Mouse (Mus musculus): ENCODE results near the gene Slc25a25. TPM values are rescaled to one million over a fixed set of nuclear protein-coding genes. Genes with fewer than 3 reads are reported as not detected.

The Slc25a25 gene
- polyA plus RNA-seq, 1 experiment from 2014 or later, result 21.9 TPM

GRCm38 (mm10) chr2:32464212-32464891, 13.1 kb upstream of the Slc25a25 start:
- WGBS, result 49% methylated on average over 6 of the region's 6 CpGs
- Histone ChIP-seq H3K36me3 (ENCODE audit: insufficient read depth, low read length) (no peaks in the 10 kb centered on the region), H3K4me3 (ENCODE audit: low read length) (no peak overlapping the region), H3K4me1 (ENCODE audit: insufficient read depth, low read length) (peaks cover 7% of the 10 kb centered on the region; the same call in 1 of the 2 replicates), H3K9me3 (ENCODE audit: low read length) (no peaks in the 10 kb centered on the region), H3K9ac (replicated peaks; ENCODE audit: low read length) (no peak overlapping the region), H3K27me3 (ENCODE audit: insufficient read depth, low read length) (no peaks in the 10 kb centered on the region), H3K4me2 (replicated peaks; ENCODE audit: low read depth, low read length) (no peak overlapping the region), H3K27ac (ENCODE audit: low read length) (peak overlapping the region; percentile 31; the same call in 1 of the 2 replicates)
- ATAC-seq (ENCODE audit: low FRiP score, low TSS enrichment), result no peak; the same call in 1 of the 2 replicates

GRCm38 (mm10) chr2:32463773-32464172, 12.5 kb upstream of the Slc25a25 start:
- Histone ChIP-seq H3K36me3 (ENCODE audit: insufficient read depth, low read length) (no peaks in the 10 kb centered on the region), H3K27ac (ENCODE audit: low read length) (no peak overlapping the region), H3K9me3 (ENCODE audit: low read length) (no peaks in the 10 kb centered on the region), H3K4me2 (replicated peaks; ENCODE audit: low read depth, low read length) (no peak overlapping the region), H3K27me3 (ENCODE audit: insufficient read depth, low read length) (no peaks in the 10 kb centered on the region), H3K4me3 (ENCODE audit: low read length) (no peak overlapping the region), H3K4me1 (ENCODE audit: insufficient read depth, low read length) (peaks cover 7% of the 10 kb centered on the region; the same call in 1 of the 2 replicates), H3K9ac (replicated peaks; ENCODE audit: low read length) (no peak overlapping the region)
- WGBS, result 85% methylated on average over 2 of the region's 2 CpGs
- no peak for ATAC-seq (ENCODE audit: low FRiP score, low TSS enrichment)

GRCm38 (mm10) chr2:32459657-32460056, 8.4 kb upstream of the Slc25a25 start:
- Histone ChIP-seq H3K4me3 (ENCODE audit: low read length) (no peak overlapping the region), H3K9ac (replicated peaks; ENCODE audit: low read length) (no peak overlapping the region), H3K9me3 (ENCODE audit: low read length) (no peaks in the 10 kb centered on the region), H3K36me3 (ENCODE audit: insufficient read depth, low read length) (peaks cover 18% of the 10 kb centered on the region; the same call in 1 of the 2 replicates), H3K4me2 (replicated peaks; ENCODE audit: low read depth, low read length) (no peak overlapping the region), H3K27me3 (ENCODE audit: insufficient read depth, low read length) (no peaks in the 10 kb centered on the region), H3K4me1 (ENCODE audit: insufficient read depth, low read length) (peaks cover 5% of the 10 kb centered on the region; the same call in 1 of the 2 replicates), H3K27ac (ENCODE audit: low read length) (no peak overlapping the region)
- no peak for ATAC-seq (ENCODE audit: low FRiP score, low TSS enrichment)
- WGBS, result 85% methylated on average over 2 of the region's 2 CpGs

- H3K27me3 ChIP-seq (ENCODE audit: insufficient read depth, low read length), result no peaks in the 10 kb centered on the region
- H3K36me3 ChIP-seq (ENCODE audit: insufficient read depth, low read length), result peaks cover 18% of the 10 kb centered on the region; the same call in 1 of the 2 replicates
- WGBS, result 73% methylated on average over 2 of the region's 2 CpGs
- H3K4me2 ChIP-seq (replicated peaks; ENCODE audit: low read depth, low read length), result no peak overlapping the region
- no peak overlapping the region for H3K9ac ChIP-seq (replicated peaks; ENCODE audit: low read length)
- H3K9me3 ChIP-seq (ENCODE audit: low read length), result no peaks in the 10 kb centered on the region
- ATAC-seq (ENCODE audit: low FRiP score, low TSS enrichment), result no peak
- peaks cover 4% of the 10 kb centered on the region; the same call in 1 of the 2 replicates for H3K4me1 ChIP-seq (ENCODE audit: insufficient read depth, low read length)
- H3K27ac ChIP-seq (ENCODE audit: low read length), result no peak overlapping the region
- H3K4me3 ChIP-seq (ENCODE audit: low read length), result no peak overlapping the region
These were observed 7.1 kb upstream of the Slc25a25 start for GRCm38 (mm10) chr2:32458300-32458699.

GRCm38 (mm10) chr2:32455101-32455500, 3.9 kb upstream of the Slc25a25 start:
- Histone ChIP-seq H3K4me2 (replicated peaks; ENCODE audit: low read depth, low read length) (no peak overlapping the region), H3K27me3 (ENCODE audit: insufficient read depth, low read length) (no peaks in the 10 kb centered on the region), H3K9ac (replicated peaks; ENCODE audit: low read length) (no peak overlapping the region), H3K36me3 (ENCODE audit: insufficient read depth, low read length) (peaks cover 18% of the 10 kb centered on the region; the same call in 1 of the 2 replicates), H3K9me3 (ENCODE audit: low read length) (no peaks in the 10 kb centered on the region), H3K27ac (ENCODE audit: low read length) (no peak overlapping the region), H3K4me1 (ENCODE audit: insufficient read depth, low read length) (peaks cover 23% of the 10 kb centered on the region), H3K4me3 (ENCODE audit: low read length) (no peak overlapping the region)
- ATAC-seq (ENCODE audit: low FRiP score, low TSS enrichment), result no peak
- WGBS, result 93% methylated on average over 8 of the region's 8 CpGs

GRCm38 (mm10) chr2:32454633-32455032, 3.4 kb upstream of the Slc25a25 start:
- no peak overlapping the region for H3K4me3 ChIP-seq (ENCODE audit: low read length)
- H3K9ac ChIP-seq (replicated peaks; ENCODE audit: low read length), result no peak overlapping the region
- no peak for ATAC-seq (ENCODE audit: low FRiP score, low TSS enrichment)
- H3K27ac ChIP-seq (ENCODE audit: low read length), result no peak overlapping the region
- no peak overlapping the region for H3K4me2 ChIP-seq (replicated peaks; ENCODE audit: low read depth, low read length)
- H3K4me1 ChIP-seq (ENCODE audit: insufficient read depth, low read length), result peaks cover 28% of the 10 kb centered on the region
- no peaks in the 10 kb centered on the region for H3K9me3 ChIP-seq (ENCODE audit: low read length)
- H3K27me3 ChIP-seq (ENCODE audit: insufficient read depth, low read length), result no peaks in the 10 kb centered on the region
- H3K36me3 ChIP-seq (ENCODE audit: insufficient read depth, low read length), result peaks cover 18% of the 10 kb centered on the region; the same call in 1 of the 2 replicates
- WGBS, result 63% methylated on average over 10 of the region's 10 CpGs

- Histone ChIP-seq H3K27me3 (ENCODE audit: insufficient read depth, low read length) (no peaks in the 10 kb centered on the region), H3K4me2 (replicated peaks; ENCODE audit: low read depth, low read length) (no peak overlapping the region), H3K36me3 (ENCODE audit: insufficient read depth, low read length) (peaks cover 18% of the 10 kb centered on the region; the same call in 1 of the 2 replicates), H3K4me3 (ENCODE audit: low read length) (no peak overlapping the region), H3K9ac (replicated peaks; ENCODE audit: low read length) (no peak overlapping the region), H3K4me1 (ENCODE audit: insufficient read depth, low read length) (peaks cover 28% of the 10 kb centered on the region), H3K27ac (ENCODE audit: low read length) (no peak overlapping the region), H3K9me3 (ENCODE audit: low read length) (no peaks in the 10 kb centered on the region)
- no peak for ATAC-seq (ENCODE audit: low FRiP score, low TSS enrichment)
- 83% methylated on average over 5 of the region's 5 CpGs for WGBS
These were observed 2.5 kb upstream of the Slc25a25 start for GRCm38 (mm10) chr2:32453641-32454303.

- peak overlapping the region; percentile 73 for H3K27ac ChIP-seq (ENCODE audit: low read length)
- H3K36me3 ChIP-seq (ENCODE audit: insufficient read depth, low read length), result peaks cover 18% of the 10 kb centered on the region; the same call in 1 of the 2 replicates
- 95% methylated on average over 16 of the region's 16 CpGs for WGBS
- H3K4me1 ChIP-seq (ENCODE audit: insufficient read depth, low read length), result peaks cover 34% of the 10 kb centered on the region
- 0 out of 2 replicates have a peak, but pooled peaks have one; percentile 2 for ATAC-seq (ENCODE audit: low FRiP score, low TSS enrichment)
- peak overlapping the region; percentile 59 for H3K9ac ChIP-seq (replicated peaks; ENCODE audit: low read length)
- peak overlapping the region; percentile 82 for H3K4me2 ChIP-seq (replicated peaks; ENCODE audit: low read depth, low read length)
- peak overlapping the region; percentile 80 for H3K4me3 ChIP-seq (ENCODE audit: low read length)
- H3K9me3 ChIP-seq (ENCODE audit: low read length), result no peaks in the 10 kb centered on the region
- H3K27me3 ChIP-seq (ENCODE audit: insufficient read depth, low read length), result no peaks in the 10 kb centered on the region
These were observed 1.3 kb upstream of the Slc25a25 start for GRCm38 (mm10) chr2:32452441-32452971.

- H3K27ac ChIP-seq (ENCODE audit: low read length), result peak overlapping the region; percentile 98
- peaks cover 35% of the 10 kb centered on the region for H3K4me1 ChIP-seq (ENCODE audit: insufficient read depth, low read length)
- peak overlapping the region; percentile 80 for H3K4me3 ChIP-seq (ENCODE audit: low read length)
- peaks cover 18% of the 10 kb centered on the region; the same call in 1 of the 2 replicates for H3K36me3 ChIP-seq (ENCODE audit: insufficient read depth, low read length)
- H3K9me3 ChIP-seq (ENCODE audit: low read length), result no peaks in the 10 kb centered on the region
- H3K27me3 ChIP-seq (ENCODE audit: insufficient read depth, low read length), result no peaks in the 10 kb centered on the region
- under 1% methylated on average over 25 of the region's 25 CpGs for WGBS
- ATAC-seq (ENCODE audit: low FRiP score, low TSS enrichment), result peak; percentile 97
- H3K9ac ChIP-seq (replicated peaks; ENCODE audit: low read length), result peak overlapping the region; percentile 66
- peak overlapping the region; percentile 82 for H3K4me2 ChIP-seq (replicated peaks; ENCODE audit: low read depth, low read length)
These were observed 676 bp upstream of the Slc25a25 start for GRCm38 (mm10) chr2:32451870-32452372.
